Mouse (Mus musculus): Measurements from ENCODE around the gene Trappc13.
A peak's percentile ranks its signal among the peaks of the same experiment; 100 is the strongest.
"Not testable (repeated sequence)": the region's sequence is repeated elsewhere in the genome, so short reads cannot be mapped to it uniquely, and the experiment has no call there.

The Trappc13 gene

GRCm38 (mm10) chr13:104177796-104178649 lies at the start of gene Trappc13:
Trappc13 (minus strand) TSS chr13:104178469.
- peak in 1 of 2 experiments; percentile 84 for DNase-seq

GRCm38 (mm10) chr13:104227478-104227877 lies 49.2 kb upstream of the Trappc13 start:
- DNase-seq, result no peak

- no peak for DNase-seq
Observed at GRCm38 (mm10) chr13:104204313-104204712, 26.0 kb upstream of the Trappc13 start.

GRCm38 (mm10) chr13:104195891-104196290 lies 17.6 kb upstream of the Trappc13 start:
- not testable (repeated sequence) for DNase-seq

- no peak for DNase-seq
Observed at GRCm38 (mm10) chr13:104187357-104187756, 9.1 kb upstream of the Trappc13 start.

GRCm38 (mm10) chr13:104179176-104179888 lies 1.1 kb upstream of the Trappc13 start:
- no peak for DNase-seq

- DNase-seq, result peak; percentile 98
Observed at GRCm38 (mm10) chr13:104178650-104179121, 417 bp upstream of the Trappc13 start, which contains the start of gene Trim23. Trim23 (plus strand) TSS chr13:104178797.

GRCm38 (mm10) chr13:104176874-104177273 lies 1.4 kb downstream of the Trappc13 start:
- DNase-seq, result no peak

- no peak for DNase-seq
Observed at GRCm38 (mm10) chr13:104172498-104172897, 5.8 kb downstream of the Trappc13 start.

GRCm38 (mm10) chr13:104171711-104172110 lies 6.6 kb downstream of the Trappc13 start:
- no peak for DNase-seq

GRCm38 (mm10) chr13:104155686-104156085 lies 22.6 kb downstream of the Trappc13 start:
- no peak for DNase-seq

GRCm38 (mm10) chr13:104155106-104155505 lies 23.2 kb downstream of the Trappc13 start:
- DNase-seq, result no peak

GRCm38 (mm10) chr13:104154180-104154579 lies 24.1 kb downstream of the Trappc13 start:
- no peak for DNase-seq

- DNase-seq, result no peak
Observed at GRCm38 (mm10) chr13:104145646-104146045, 32.6 kb downstream of the Trappc13 start.

GRCm38 (mm10) chr13:104144871-104145270 lies 33.4 kb downstream of the Trappc13 start:
- no peak for DNase-seq

- DNase-seq, result peak; percentile 77 to 83
Observed at GRCm38 (mm10) chr13:104139369-104140209, 38.7 kb downstream of the Trappc13 start.

GRCm38 (mm10) chr13:104134510-104135085 lies 43.7 kb downstream of the Trappc13 start:
- DNase-seq, result no peak

- no peak for DNase-seq
Observed at GRCm38 (mm10) chr13:104132561-104132960, 45.7 kb downstream of the Trappc13 start.

GRCm38 (mm10) chr13:104123662-104124381 lies 54.4 kb downstream of the Trappc13 start:
- no peak for DNase-seq

GRCm38 (mm10) chr13:104122078-104122840 lies 56.0 kb downstream of the Trappc13 start:
- DNase-seq, result no peak

GRCm38 (mm10) chr13:104114827-104115226 lies 63.4 kb downstream of the Trappc13 start:
- no peak for DNase-seq
